Mouse (Mus musculus) G1E (cell line): ENCODE measurements around the gene Vasn.

Source experiments
- CTCF ChIP-seq: IDR thresholded peaks from 2 replicates; pipeline ENCODE4 v1.5.1; 2012; ENCODE audit warnings: low read depth, low read length, inconsistent platforms, mixed read lengths
- GATA2 ChIP-seq: IDR thresholded peaks from 2 replicates; pipeline ENCODE4 v1.6.1; 2012; ENCODE audit warnings: low read depth, low read length, inconsistent platforms, borderline replicate concordance
- POLR2AphosphoS5 ChIP-seq: IDR thresholded peaks from 2 replicates; pipeline ENCODE4 v1.6.1; 2012; ENCODE audit warnings: low read depth, low read length, inconsistent platforms; ENCODE audit not compliant: insufficient replicate concordance
- TAL1 ChIP-seq: conservative IDR thresholded peaks from 2 replicates; pipeline ENCODE4 v1.6.1; 2012; ENCODE audit warnings: low read depth, low read length, inconsistent platforms, mixed read lengths

DNA sequence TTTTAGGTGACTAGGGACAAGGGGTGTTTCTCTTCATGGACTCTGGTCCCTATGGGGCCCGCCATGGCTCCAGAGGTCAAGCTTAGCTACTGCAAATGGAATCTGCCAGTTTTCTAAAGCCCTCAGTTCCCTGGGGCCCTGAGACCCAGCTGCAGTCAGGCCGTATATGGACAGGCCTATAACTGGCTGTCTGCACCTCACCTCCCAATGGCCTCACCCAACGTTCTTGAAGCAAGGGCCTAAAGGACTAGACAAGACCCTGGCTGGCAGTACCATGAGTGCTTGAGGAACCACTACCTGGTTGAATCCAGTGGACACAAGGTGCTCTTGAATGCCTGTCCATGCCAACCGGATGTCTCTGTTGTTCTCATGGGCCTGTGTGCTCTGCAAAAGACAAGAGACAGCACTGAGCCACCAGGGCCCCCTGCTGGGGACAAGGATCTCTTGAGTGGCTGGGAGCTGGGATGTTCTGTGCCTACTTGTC, 15.6 kb downstream of the Vasn start:
- TF ChIP-seq CTCF = no peak
- TF ChIP-seq GATA2 = no peak
- TF ChIP-seq POLR2AphosphoS5 = no peak
- no peak for TF ChIP-seq TAL1
